Mouse (Mus musculus) thymus, postnatal 25 days (tissue): ENCODE measurements at regions not wholly inside any gene's neighbourhood (a gene's known extent, or its start where the extent isn't known, plus 50 kb on each side); places are given as distances from the start of the nearest gene placed in this dataset.

ENCODE experiments used
- DNase-seq: peaks from one replicate; pipeline ENCODE4 v3.0.0; 2022

DNA sequence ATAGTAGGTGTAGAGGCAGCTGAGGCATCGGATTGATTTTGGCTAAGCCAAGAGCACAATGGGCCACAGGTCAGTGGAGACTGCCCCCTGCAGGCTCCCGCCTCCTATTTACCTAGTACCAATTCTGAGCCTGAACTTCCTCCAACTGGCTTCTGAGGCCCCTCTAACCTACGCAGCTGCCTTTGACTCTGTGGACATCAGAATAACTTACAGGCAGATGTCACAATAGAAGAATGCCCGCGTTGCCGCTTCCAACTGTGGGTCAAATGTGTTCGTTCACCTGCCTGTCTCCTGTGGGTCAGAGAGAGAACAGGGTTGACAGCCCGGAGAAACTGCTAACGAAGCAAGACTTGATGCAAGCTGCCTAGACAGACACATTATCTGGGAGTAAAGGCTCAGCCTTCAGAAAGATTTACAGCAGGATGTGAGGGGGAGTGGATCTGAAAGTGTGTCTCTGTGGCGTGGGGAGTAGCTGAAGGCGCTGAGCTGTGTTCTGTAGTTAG lies 153.2 kb downstream of the Gm10260 start:
- peak; percentile 63 for DNase-seq

DNA sequence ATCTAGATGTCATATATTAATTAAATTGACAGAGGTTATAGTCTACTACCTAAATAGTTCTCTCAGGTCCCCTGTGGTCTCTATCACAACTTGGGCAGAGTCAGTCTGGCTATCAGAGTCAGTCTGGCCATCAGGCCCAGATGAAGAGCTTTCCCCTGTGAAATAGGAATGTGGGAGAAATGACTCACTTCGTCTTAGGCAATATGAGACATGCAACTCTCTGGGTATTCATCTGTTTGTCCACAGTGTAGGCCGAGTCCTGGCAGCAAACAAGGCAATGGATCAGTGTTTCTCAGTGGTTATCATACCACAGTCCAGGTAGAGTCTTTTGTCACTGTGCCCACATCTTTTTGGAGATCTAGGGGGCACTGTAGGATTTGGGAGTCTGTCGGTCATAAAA lies 156.0 kb downstream of the Gm10260 start:
- DNase-seq = no peak

DNA sequence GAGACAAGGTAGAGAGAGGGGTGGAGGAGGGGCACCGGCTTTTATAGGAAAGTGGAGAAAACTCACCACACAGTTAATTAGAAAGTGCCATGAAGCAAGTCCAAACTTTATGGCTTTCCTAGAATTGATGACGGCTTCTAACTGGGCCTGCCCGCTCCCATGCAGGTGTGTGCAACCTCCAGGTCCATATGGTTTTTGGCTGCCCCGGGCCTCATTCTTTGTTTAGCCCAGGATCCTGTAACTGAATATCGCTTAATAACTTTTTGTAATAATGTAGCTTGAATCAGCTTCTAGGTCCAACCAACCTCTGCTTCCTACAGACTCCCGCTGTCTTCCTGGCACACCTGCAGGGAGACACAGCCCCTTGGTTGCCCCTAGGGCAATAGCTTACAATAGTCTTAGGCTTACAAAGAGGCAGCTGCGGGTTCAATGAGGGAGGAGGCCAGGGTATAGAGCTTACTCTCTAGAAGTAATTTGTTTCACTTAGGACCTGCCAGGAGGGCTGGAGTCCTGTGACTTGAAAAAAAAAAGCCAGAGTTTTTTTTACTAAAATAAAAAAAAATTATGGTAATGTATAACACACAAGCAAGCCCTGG lies 159.2 kb downstream of the Gm10260 start:
- DNase-seq = no peak

DNA sequence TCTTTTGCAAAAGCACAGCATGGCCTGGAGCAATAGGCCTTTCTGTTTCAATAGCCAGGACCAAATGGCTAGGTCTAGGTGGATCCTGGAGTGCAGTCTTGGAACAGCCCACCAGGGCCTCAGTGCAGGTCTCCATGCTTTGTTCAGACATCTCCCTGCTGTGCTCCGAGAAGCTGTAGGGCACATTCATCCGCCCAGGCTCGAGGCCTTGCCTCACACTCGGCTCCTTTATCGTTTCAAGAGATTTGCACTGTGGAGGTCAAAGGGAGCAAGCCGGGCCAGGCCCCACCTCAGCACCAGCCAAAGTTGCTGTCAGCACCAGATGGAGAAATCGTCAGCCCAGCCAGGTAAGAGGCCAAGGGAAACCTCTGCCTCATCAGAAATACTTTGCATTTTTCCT lies 160.3 kb downstream of the Gm10260 start:
- no peak for DNase-seq

DNA sequence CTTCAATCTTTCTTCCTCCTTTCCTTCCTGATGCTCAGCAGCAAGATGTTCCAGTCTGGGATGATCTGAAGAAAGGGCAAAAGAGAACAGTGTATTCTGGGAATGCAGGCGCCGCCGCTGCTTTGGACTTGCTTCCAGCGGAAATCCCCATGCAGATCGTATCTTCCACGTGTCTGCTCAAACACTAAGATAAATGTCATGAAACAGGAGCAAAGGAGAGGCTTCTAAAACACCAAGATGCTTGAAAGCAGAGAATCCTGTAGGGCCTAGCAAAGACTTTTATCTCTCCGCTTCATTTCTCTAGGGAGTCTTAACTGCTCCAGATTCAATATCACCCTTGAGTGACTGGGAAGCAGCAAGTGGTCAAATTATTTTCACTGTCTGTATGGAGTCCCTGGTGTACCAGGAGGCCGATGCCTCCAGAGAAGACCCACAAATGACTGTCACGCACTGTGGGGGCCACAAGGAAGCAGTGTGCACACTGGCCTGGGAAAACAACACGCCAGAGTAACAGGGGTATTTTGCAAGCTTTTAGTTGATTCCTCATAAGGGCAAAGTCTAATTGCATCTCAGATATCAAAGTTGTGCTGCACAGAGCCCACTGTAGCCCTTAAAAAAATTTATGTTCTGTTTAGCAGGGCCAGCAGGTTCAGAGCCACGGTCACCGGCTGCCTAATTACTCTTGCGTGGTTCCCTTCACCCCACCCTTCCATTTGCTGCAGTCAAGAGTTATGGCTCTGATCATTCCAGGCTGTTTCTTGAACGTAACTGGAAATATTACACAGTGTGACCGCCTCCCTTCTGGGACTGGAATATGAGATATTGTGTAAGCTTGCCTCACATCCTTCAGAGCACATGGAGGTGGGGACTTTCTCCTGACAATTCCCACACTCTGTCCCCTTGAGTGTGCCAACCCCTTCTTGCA lies 161.7 kb downstream of the Gm10260 start:
- DNase-seq = no peak

DNA sequence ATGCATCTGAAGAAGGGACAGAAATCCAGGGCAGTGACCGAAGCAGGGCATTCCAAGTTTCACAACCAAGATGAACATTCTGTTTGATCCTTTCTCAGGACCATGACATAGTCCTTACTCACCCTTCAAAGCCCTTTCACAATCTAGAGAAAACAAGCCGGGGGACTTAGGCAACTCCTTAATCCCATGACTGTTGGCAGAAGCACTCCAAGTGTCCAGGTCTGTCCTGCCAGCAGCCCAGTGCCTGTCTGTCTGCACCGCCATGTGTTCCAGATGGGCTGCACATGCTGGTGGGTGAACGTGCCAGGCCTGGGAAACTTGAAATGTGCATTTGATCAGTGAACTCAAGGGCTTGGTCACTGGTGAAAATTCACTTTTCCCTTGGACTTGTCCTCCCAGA lies 165.6 kb downstream of the Gm10260 start:
- no peak for DNase-seq

DNA sequence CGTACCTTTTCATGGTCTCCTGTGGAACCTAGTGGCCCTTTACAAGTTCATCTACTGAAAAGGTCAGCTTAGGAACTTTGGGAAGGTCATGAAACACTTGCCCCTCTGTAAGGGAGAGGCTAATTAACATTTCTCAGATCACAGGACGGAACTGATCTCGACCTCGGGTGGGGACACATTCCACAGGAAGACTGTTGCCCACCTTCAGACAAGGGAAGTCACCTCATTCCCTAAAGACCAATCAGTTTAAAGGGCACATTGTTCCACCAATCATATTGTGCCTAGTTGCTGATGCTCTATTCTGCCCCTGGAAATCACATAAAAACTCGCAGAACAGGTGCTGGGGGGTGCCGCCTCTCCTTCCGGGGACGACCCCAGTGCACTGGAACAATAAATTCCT lies 170.8 kb downstream of the Gm10260 start:
- no peak for DNase-seq

DNA sequence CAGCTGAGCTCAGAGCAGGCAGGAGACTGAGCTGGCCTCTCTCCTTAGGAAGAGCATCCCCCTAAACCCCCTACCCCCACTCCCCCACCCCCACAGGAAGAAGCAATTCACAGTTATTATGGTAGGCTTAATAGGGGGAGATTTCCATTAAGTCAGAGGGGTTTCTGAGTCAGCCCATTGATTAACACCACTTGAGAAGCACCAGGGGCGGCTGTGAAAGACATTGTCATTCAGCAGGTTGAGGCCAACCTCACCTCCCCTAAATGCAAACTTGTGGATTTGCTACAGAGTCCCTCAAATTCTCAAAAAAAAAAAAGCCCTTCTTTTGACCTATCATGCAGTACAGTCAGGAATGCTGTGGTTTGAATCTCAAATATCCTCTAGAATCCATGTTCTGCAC lies 172.3 kb downstream of the Gm10260 start:
- no peak for DNase-seq

DNA sequence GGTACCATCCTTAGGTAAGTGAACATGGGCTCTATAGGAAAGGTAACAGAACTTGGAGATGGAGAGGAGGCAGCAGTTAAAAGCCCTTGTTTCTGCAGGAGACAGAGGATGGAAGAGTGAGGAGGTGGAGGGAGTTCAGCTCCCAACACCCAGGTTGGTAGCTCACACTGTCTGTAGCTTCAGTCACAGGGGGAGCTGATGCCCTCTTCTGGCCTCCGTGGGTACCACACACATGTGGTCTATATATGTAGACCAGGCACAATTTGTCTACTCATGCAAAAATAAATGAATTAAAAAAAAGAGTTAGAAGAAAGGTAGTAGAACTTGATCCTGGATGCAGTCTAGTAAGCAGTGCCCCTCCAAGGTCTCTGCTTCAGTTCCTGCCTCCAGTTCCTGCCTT lies 173.3 kb downstream of the Gm10260 start:
- peak; percentile 35 for DNase-seq

DNA sequence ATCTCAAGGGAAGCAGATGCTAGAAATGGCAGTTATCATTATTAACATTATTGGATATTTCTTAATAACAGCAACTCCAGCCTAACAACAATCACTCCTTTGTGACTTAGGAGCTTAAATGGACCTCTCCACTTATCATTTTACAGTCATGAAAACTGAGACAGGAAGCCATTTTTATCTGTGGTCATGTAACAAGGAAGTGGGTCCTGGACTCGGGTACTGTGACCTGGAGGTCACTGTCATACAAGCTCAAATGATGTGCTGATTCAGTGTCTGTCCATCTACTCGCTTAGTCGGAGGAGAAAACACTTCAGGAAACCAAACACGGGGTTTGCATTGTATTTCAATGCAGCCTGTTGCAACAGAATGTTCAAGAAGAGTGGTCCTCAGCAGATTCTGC lies 176.4 kb downstream of the Gm10260 start:
- no peak for DNase-seq

DNA sequence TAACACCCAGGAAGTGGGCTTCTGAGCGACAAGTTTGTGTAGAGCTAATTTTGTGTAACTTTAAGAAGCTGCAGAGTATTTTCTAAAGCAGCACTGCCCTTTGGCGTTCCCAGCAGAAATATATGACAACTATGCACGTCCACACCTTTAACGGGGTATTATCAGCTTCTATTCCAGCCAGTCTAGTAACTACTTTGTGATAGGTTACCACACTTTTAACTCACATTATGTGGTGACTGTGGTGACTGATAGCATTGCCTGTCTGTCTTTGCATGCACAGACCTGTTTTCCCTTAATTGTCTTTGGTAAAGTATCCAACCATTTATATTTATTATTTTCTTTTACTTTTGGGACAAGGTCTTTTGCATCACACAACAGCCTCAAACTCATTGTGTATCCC lies 179.1 kb downstream of the Gm10260 start:
- no peak for DNase-seq

DNA sequence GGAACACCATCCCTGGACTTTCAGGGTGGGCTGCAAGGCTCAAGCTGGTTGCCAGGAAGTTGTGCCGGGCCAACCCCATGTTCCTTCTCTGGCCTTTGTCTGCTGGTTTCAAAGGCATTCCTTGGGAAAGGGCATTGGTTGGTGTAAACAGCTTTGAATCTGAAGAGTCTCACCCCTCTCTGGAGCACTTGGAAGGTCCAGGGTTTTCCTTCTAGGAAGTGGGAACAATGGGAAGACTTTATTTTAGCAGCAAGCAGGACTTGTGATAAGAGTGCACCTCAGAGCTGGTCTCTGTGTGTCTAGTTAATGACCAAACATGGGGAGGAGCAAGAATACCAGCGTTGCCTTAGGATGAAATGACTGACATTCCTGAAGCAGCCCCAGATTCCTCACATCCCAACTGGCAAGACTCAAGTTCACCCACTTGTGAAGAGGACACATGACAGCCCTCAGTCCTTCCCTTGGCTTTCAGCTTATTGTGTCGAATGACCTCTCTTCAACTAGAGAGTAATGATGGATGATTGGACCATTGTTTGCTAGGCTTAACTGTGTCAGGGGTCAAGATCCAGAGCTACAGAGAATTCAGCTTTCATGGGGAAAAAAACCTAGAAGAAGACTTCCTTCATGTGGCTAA lies 180.1 kb downstream of the Gm10260 start:
- DNase-seq = no peak

DNA sequence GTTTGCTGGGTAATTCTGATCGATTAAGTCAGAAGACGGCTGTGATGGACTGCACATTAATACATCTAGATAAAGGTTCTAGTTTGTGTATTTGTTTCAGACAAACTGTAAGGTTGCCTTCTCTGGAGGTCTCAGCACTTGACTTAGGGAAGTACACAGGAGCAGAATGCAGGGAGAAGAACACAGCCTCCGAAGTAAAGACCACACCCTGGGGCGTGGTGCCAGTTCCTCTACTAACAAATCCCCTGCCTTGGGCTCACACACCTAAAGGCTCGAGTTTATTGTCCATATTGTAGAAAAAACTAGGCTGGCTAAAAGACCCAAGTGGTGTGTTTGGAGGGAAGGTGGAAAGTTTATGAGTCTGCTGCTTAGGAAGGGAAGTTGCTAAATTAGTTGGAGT lies 181.8 kb downstream of the Gm10260 start:
- DNase-seq = no peak

DNA sequence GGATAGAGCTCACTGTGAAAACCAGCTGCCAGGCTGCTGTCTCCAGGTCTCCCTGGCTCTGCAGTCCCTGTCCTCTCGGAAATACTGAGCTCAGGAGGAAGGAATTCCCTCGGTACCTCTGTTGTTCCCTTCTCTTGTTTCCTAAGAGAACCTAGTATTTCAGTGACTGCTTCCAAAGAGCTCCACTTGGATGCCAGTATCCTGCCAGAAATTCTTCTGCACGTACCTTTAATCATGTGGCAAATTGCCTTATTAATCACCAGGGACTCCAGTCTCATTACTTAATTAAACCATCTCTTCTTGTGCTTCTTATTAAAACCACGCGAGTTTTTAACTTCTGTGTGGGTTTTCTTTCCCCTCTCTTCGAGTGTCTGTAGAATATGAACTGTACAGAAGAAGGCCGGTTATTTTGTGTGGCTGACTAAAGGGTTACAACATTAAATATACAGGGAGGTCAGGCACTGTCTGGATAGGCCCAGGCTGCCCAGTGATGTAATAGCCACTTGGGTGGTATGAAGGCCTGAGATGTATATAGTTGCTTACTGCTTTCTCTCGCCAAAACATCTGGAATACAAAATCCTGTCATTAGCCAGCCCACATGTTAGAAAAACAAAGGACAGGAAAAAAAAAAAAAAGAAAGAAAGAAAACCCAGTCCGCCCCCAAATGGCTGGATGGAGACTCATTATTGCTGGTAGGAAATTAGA lies 183.2 kb downstream of the Gm10260 start:
- DNase-seq = no peak

DNA sequence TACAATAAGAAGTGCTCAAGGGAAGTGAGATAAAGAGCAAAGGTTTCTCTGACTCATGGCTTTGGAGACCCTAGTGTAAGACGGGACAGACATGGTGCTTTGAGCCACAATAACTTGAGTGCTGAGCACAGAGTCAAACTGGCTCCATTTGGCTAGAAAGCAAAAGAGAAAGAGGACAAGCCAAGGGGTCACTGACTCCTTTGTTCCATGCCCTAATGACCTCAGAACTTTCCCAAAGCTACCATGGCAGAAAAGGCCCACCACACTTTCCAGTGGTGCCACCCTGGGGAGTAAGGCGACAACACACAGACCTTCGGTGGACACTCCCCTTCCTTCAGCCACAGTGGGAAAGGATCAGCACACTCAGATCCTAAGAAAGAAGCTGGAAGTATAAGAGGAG lies 186.8 kb downstream of the Gm10260 start:
- DNase-seq = no peak

DNA sequence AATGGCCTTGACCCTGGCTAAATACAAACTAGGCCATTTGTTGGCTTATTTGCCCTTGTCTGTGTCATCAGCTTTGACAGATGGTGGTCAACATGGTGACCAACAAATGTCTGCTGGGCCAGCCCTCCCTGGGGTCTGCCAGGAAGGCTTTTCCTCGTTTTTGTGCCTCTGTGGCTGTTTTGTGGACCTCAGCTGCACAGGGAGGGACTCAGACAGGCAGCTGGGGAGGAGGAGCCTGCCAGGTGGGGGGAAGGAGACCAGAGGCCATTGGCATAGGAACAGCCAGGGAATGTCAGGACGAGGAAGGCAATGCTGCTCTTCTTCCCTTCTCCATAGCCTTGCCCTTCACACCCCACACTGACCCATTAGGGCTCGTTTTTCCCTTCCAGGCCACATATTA lies 188.1 kb downstream of the Gm10260 start:
- no peak for DNase-seq

DNA sequence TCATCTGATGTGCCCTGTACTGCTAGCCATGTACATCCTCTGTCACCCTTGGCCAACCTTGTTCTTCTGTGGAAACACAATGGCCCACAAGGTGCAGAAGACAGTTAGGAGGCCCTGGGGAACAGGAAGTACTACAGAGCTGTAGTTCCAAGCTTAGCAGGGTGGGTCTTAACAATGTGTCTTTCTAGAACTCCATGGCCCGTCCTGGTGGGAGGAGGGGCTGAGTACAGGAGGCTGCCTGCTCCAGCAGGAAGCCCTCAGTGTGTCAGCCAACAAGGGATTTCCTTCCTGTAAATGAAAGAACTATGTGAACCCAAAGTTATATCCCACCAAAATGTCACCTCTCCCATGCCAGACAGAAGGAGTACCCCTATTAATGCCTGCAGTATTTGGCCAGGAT lies 190.4 kb downstream of the Gm10260 start:
- DNase-seq = no peak

DNA sequence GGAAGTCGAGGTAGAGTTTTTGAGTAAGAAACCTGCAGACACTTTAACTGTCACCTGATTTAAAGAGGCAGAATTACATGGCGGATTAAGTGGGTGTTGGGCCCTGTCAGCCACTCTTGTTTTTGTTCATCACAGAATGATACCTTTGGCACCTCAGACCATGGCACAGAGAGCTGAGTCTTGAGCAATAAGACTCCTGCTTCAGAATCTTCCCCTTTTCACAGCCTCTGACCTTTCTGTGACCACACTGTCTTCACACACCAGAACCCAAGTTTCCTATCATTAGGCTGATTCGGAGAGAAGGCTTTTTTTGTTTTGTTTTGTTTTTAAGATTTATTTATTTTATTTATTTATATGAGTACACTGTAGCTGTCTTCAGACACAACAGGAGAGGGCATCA lies 192.8 kb downstream of the Gm10260 start:
- no peak for DNase-seq

DNA sequence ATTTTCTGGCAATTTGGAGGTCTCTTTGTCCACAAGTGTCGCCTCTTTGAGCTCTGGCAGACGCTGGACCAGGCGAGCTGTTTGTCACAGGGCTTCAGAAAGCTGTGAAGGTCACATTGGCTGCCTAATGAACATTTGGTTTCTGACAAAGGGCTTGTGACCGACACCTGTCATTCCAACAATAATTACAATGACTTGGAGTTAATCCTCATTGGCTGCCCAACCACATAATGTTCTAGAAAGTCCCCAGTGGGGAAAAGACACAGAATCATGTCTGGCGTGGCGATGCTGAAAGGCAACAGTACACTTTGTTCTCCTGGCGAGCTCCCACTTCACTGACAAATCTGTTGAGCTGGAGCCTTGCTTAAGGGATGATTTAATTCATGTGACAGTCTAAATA lies 194.4 kb downstream of the Gm10260 start:
- DNase-seq = no peak

DNA sequence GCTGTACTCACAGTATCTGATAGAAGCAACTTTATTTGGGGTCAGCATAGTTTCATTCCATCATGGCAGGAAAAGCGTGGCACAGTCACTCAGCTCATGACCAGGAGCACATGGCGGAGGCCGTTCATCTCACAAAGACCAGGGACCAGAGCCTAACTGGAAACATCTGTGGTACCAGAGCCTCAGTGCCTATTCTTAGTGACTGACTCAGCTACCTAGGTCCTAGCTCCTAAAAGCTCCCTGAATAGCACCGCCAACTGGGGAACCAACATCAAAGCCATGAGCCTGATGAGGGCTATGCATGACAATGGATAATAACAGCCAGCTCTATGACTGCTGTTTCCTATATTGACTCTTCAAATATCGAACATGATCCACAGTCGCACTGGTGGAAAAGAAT lies 198.2 kb downstream of the Gm10260 start:
- no peak for DNase-seq

DNA sequence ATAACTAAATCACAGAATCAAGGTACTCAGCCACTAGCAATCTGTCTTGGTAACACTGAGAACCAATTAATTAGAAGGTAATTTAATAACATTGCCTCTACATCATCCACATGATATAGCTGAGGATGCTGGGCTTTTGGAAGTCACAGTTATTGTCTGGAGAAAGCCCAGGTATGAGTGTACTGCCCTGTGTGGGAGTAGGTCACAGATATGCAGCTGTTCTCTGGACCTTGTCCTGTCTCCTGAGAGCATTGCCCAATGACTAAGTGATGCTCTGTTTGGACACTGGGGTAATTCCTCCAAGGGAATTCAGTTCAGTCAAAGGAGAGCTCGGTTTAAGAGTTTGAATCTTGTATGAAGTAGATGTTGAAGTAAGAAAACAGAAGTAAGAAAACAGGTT lies 199.6 kb downstream of the Gm10260 start:
- no peak for DNase-seq

DNA sequence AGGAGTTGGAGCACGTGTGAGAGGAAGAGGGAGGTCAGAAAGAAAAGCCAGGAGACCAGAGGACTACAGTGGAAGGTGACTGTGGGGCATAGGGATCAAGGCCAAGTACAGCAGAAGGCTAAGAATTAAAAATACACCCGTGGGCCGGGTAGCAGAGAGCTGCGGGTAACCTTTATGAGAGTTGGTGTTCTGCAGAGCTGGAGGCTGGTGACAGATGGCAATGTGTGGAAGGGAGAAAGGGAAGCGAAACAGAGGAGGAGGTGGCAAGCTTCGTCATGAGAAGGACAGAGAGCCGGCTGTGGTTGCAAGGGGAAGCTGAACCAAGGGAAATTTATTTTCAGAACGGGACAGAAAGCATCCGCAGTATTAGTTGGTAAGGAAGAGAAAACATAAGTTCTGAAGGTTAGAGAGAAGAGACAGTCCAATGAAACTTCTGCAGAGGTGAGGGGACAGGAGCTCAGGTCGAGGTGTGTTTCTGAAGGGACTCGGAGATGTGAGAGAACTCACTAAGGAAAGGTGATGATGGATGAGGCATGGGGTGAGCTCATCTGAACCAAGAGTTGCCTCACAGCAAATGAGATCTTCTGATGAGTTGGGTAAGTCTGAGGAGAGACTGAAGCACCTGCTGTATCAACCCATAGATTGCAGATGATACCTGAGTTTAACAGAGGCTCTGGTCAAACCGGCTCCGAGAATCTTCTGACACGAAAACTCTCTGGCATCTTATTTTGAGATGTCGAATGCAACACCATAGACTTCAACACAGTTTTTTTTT lies 200.6 kb downstream of the Gm10260 start:
- no peak for DNase-seq

DNA sequence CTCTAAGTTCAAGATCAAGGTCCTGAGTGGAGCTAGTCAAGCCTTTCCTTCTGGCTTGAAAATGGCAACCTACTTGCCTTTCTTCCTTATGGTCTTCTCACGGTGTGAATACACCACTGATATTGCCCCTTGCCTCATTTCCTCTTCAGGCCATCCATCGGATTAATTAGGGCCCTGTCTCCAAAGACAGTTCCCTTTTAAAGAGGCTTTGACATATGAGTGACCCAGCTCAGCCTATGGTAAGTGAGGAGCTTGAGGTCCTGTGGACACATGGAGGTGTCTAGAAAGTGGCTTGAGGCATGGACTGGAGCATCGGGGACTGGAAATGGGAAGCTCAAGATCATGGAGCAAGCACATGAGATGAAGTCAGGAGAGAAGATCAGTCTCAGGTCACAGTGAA lies 201.5 kb downstream of the Gm10260 start:
- no peak for DNase-seq
